Mouse (Mus musculus): ENCODE results near the gene Bhlha9.

DNA sequence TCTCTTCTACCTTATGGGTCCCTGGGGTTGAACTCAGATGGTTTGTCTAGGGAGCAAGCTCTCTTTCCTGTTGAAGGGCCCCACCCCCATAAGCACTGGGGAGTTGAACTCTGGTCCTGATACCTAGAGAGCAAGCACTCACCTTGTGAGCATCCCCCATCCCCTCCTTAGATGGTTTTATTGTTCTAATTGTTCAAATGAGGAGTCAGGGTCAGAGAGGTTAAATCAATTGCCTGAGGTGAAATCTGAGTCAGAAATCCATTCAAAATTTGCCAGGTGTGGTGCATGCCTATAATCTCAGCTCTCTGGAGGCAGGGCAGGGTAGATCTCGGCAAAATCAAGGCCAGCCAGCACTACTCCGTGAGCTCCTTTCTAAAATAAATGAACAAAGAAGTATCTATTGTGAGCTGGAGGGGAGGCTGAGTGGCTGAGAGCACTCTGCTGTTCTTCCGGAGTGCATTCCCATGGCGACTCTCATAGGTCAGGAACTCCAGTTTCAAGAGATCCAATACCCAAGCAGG is 14.8 kb upstream of the Bhlha9 start:
- TF ChIP-seq POLR2A (IDR thresholded peaks at IDR 0.05; ENCODE audit: control insufficient read depth in 1 of 2, insufficient read depth in 1 of 2, low read depth in 1 of 2, low read length in 2 of 2, poor library complexity in 1 of 2) (no peak), EP300 (IDR thresholded peaks at IDR 0.05; ENCODE audit: low read depth in 1 of 2, low read length in 2 of 2) (no peak), ZNF384 (IDR thresholded peaks at IDR 0.05; ENCODE audit: low read depth, low read length) (no peak), USF1 (IDR thresholded peaks at IDR 0.05; ENCODE audit: low read depth, low read length) (no peak), MAZ (IDR thresholded peaks at IDR 0.05; ENCODE audit: low read depth, low read length) (no peak), MAFK (IDR thresholded peaks at IDR 0.05; ENCODE audit: borderline replicate concordance, low read depth, low read length) (no peak), MAX (IDR thresholded peaks at IDR 0.05; ENCODE audit: low read length) (no peak), ZC3H11A (IDR thresholded peaks at IDR 0.05; ENCODE audit: low read depth, low read length) (no peak), MEF2A (IDR thresholded peaks at IDR 0.05; ENCODE audit: extremely low read depth, insufficient replicate concordance, low read depth, low read length, poor library complexity, severe bottlenecking) (no peak), CTCF (IDR thresholded peaks at IDR 0.05 in 2 of 3, conservative IDR thresholded peaks at IDR 0.05 in 1 of 3; ENCODE audit: control insufficient read depth in 1 of 3, insufficient read depth in 1 of 3, low read depth in 2 of 3, low read length in 3 of 3, poor library complexity in 1 of 3, severe bottlenecking in 1 of 3) (no peak), ZMIZ1 (IDR thresholded peaks at IDR 0.05; ENCODE audit: low read depth, low read length) (no peak), RAD21 (IDR thresholded peaks at IDR 0.05; ENCODE audit: low read depth, low read length) (no peak), ZKSCAN1 (IDR thresholded peaks at IDR 0.05; ENCODE audit: low read depth, low read length) (no peak)

All from MEL (cell line).